Mouse (Mus musculus): ENCODE data around the gene Kcnmb4.

DNA sequence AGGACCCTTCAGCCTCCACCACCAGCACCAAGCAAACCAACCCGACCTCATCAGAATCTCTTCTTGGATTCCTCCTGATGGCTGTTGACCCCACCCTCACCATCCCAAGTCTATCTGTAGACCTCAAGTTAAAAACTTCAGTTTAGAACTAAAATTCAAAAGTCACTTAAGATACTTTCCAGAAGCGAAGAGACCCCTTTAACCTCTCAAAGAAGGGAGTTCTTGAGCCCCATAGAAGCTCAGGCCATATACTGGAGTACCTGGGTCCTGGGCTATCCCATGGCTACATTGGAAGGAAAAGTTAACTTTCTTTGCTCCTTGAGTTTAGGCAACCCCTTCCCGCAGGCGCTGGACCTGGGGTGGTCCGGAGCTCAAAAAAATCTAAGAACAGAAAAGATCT lies 1.1 kb downstream of the Kcnmb4 start:
- TF ChIP-seq POLR2A (IDR thresholded peaks at IDR 0.05; ENCODE audit: low read depth, low read length) (no peak), CTCF (IDR thresholded peaks at IDR 0.05; ENCODE audit: extremely low read depth, insufficient read length, insufficient replicate concordance, low read depth, low read length) (no peak)
